Mouse (Mus musculus): ENCODE results near the gene Gm28048. TPM values are rescaled to one million over a fixed set of nuclear protein-coding genes. Genes with fewer than 3 reads are reported as not detected.

Gene Gm28048
- polyA plus RNA-seq, 1 experiment from 2014 or later: 15.8 TPM

DNA sequence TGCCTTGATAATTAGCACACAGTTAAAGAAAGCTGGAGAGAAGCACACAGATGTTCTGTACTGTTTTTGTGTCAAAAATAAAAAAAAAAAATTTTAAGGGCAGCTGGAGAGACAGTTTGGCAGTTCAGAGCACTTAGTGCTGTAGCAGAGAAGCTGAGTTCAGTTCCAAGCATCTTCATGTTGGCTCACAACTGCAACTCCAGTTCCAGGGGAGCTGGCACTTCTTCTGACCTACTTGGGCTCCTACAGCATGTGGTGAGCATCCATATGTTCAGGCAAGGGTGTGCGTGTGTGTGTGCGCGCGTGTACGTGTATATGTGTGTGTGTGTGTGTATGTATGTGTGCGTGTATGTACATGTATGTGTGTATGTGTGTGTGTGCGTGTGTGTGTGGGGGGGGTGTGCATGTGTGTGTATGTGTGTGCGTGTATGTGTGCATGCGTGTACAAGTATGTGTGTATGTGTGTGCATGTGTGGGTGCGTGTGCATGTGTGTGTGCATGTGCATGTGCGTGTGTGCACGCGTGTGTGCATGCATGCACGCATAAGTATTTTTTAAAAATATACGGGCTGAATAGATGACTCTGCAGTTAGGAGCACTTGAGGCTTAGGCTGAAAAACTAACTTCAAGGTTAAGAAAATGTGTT lies 152.8 kb downstream of the Gm28048 start:
- H3K4me1 ChIP-seq (replicated peaks; ENCODE audit: control insufficient read depth, insufficient read depth, low read length): no peaks in the 10 kb centered on the region
- no peaks in the 10 kb centered on the region for H3K27me3 ChIP-seq (replicated peaks; ENCODE audit: control insufficient read depth, insufficient read depth, low read length)
- no peak for ATAC-seq
- H3K9me3 ChIP-seq (ENCODE audit: control insufficient read depth): no peaks in the 10 kb centered on the region
- H3K36me3 ChIP-seq (ENCODE audit: control insufficient read depth, insufficient read depth): peaks cover 13% of the 10 kb centered on the region
- no peak overlapping the region for H3K27ac ChIP-seq (ENCODE audit: low read depth, low read length)
- WGBS: 96% methylated on average over 15 of the region's 15 CpGs
- H3K4me3 ChIP-seq (ENCODE audit: low read depth, low read length): no peak overlapping the region
- no peak overlapping the region for H3K4me2 ChIP-seq (replicated peaks; ENCODE audit: low read depth)
- no peak overlapping the region for H3K9ac ChIP-seq (ENCODE audit: low read depth, low read length)
- TF ChIP-seq CTCF (IDR thresholded peaks at IDR 0.05; ENCODE audit: low read depth): no peak

DNA sequence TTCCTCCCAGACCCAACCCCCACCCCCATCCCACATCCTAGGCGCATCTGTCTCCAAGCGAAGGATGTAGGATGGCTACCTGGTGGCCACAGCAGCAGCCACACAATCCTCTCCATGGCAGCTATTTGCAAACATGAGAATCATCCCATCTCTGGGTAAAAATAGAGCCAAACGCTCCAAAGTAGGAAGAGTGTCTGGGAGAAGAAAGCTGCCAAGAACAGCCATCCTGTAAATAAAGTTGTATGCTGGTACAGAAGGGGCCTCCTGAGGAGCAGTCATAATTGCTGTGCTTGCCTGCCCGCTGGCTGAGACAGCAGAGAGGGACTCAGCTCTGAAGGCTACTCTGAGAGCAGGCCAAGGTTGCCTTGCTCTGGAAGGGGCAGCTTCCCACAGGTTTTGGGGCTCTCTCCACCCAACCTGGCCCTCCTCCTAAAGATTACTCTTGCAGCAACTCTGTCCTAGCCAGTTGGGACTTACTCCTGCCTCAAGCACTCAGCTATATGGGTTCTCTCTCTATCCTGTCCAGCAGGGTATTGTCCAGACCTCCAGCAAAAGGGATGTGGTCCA lies 154.3 kb downstream of the Gm28048 start:
- H3K9me3 ChIP-seq (ENCODE audit: control insufficient read depth): no peaks in the 10 kb centered on the region
- H3K27me3 ChIP-seq (replicated peaks; ENCODE audit: control insufficient read depth, insufficient read depth, low read length): no peaks in the 10 kb centered on the region
- H3K4me3 ChIP-seq (ENCODE audit: low read depth, low read length): no peak overlapping the region
- no peak for TF ChIP-seq CTCF (IDR thresholded peaks at IDR 0.05; ENCODE audit: low read depth)
- WGBS: 82% methylated on average over 4 of the region's 4 CpGs
- ATAC-seq: no peak
- no peak overlapping the region for H3K27ac ChIP-seq (ENCODE audit: low read depth, low read length)
- H3K9ac ChIP-seq (ENCODE audit: low read depth, low read length): no peak overlapping the region
- H3K4me1 ChIP-seq (replicated peaks; ENCODE audit: control insufficient read depth, insufficient read depth, low read length): no peaks in the 10 kb centered on the region
- no peak overlapping the region for H3K4me2 ChIP-seq (replicated peaks; ENCODE audit: low read depth)
- H3K36me3 ChIP-seq (ENCODE audit: control insufficient read depth, insufficient read depth): 0 out of 2 replicates have a peak, but pooled peaks cover 3% of the 10 kb centered on the region

DNA sequence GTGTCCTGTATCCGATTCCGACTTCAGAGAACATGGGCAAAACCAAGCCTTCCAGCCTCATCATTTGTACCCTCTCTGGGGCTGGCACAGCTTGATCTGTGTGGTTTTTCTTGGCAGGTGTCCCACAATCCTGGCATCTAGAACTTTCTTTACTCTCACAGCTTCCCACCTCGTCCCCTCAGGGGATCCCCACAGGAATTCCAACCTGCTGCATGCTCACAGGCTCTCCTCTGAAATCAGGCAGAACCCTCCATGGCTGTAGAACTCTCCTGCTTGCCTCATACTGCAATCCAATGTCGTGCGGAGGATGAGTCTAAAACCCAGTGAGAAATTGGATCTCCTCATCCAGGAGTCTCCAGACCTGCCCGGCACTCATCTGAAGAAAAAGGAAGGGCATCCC lies 155.2 kb downstream of the Gm28048 start:
- Histone ChIP-seq H3K36me3 (ENCODE audit: control insufficient read depth, insufficient read depth) (no peaks in the 10 kb centered on the region), H3K27ac (ENCODE audit: low read depth, low read length) (no peak overlapping the region), H3K4me3 (ENCODE audit: low read depth, low read length) (no peak overlapping the region), H3K9ac (ENCODE audit: low read depth, low read length) (no peak overlapping the region), H3K4me1 (replicated peaks; ENCODE audit: control insufficient read depth, insufficient read depth, low read length) (no peaks in the 10 kb centered on the region), H3K9me3 (ENCODE audit: control insufficient read depth) (no peaks in the 10 kb centered on the region), H3K27me3 (replicated peaks; ENCODE audit: control insufficient read depth, insufficient read depth, low read length) (no peaks in the 10 kb centered on the region), H3K4me2 (replicated peaks; ENCODE audit: low read depth) (no peak overlapping the region)
- no peak for ATAC-seq
- 96% methylated on average over 6 of the region's 6 CpGs for WGBS
- TF ChIP-seq CTCF (IDR thresholded peaks at IDR 0.05; ENCODE audit: low read depth): no peak

DNA sequence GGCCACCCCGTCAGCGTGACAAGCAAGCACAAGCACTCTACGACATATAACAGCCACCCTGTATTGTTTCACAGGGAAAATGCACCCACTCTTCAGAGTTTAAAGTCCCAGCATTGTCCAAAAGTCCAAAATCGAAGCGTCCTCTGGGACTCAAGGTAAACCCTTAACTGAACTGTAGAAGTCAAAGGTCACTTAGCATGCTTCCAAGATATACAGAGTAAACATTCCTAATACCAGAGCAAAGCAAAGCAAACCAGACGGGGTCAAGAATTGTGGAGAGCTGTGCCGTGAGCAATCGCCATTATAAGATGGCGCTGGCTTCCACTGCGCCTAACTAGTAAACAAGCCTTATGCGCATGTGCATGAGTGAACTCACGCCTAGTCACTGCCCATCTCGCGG lies 155.8 kb downstream of the Gm28048 start:
- Histone ChIP-seq H3K4me1 (replicated peaks; ENCODE audit: control insufficient read depth, insufficient read depth, low read length) (no peaks in the 10 kb centered on the region), H3K27me3 (replicated peaks; ENCODE audit: control insufficient read depth, insufficient read depth, low read length) (no peaks in the 10 kb centered on the region), H3K4me2 (replicated peaks; ENCODE audit: low read depth) (no peak overlapping the region), H3K4me3 (ENCODE audit: low read depth, low read length) (no peak overlapping the region), H3K9ac (ENCODE audit: low read depth, low read length) (no peak overlapping the region), H3K9me3 (ENCODE audit: control insufficient read depth) (no peaks in the 10 kb centered on the region), H3K36me3 (ENCODE audit: control insufficient read depth, insufficient read depth) (no peaks in the 10 kb centered on the region), H3K27ac (ENCODE audit: low read depth, low read length) (no peak overlapping the region)
- no peak for ATAC-seq
- no peak for TF ChIP-seq CTCF (IDR thresholded peaks at IDR 0.05; ENCODE audit: low read depth)
- 83% methylated on average over 14 of the region's 14 CpGs for WGBS

DNA sequence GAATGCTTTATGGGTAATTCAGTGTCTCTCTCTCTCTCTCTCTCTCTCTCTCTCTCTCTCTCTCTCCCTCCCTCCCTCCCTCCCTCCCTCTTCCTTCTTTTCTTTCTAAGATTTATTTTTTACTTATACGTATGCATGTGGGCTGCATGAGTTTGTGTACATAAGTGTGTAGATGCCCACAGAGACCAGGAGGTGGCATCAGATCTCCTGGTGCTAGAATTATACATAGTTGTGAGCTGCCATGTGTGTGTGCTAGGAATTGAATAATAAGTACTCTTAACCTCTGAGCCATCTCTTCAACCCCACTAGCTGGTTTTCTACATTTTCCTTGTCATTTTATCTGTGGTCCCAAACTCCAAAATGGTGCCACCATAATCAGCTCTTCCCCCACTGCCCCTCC lies 156.3 kb downstream of the Gm28048 start:
- no peak overlapping the region for H3K27ac ChIP-seq (ENCODE audit: low read depth, low read length)
- no peaks in the 10 kb centered on the region for H3K9me3 ChIP-seq (ENCODE audit: control insufficient read depth)
- H3K9ac ChIP-seq (ENCODE audit: low read depth, low read length): no peak overlapping the region
- no peaks in the 10 kb centered on the region for H3K4me1 ChIP-seq (replicated peaks; ENCODE audit: control insufficient read depth, insufficient read depth, low read length)
- H3K4me3 ChIP-seq (ENCODE audit: low read depth, low read length): no peak overlapping the region
- no peaks in the 10 kb centered on the region for H3K36me3 ChIP-seq (ENCODE audit: control insufficient read depth, insufficient read depth)
- no peak for ATAC-seq
- TF ChIP-seq CTCF (IDR thresholded peaks at IDR 0.05; ENCODE audit: low read depth): peak; percentile 19; the same call in 1 of the 2 replicates
- H3K4me2 ChIP-seq (replicated peaks; ENCODE audit: low read depth): no peak overlapping the region
- 91% methylated on average over 1 of the region's 1 CpGs for WGBS
- no peaks in the 10 kb centered on the region for H3K27me3 ChIP-seq (replicated peaks; ENCODE audit: control insufficient read depth, insufficient read depth, low read length)

DNA sequence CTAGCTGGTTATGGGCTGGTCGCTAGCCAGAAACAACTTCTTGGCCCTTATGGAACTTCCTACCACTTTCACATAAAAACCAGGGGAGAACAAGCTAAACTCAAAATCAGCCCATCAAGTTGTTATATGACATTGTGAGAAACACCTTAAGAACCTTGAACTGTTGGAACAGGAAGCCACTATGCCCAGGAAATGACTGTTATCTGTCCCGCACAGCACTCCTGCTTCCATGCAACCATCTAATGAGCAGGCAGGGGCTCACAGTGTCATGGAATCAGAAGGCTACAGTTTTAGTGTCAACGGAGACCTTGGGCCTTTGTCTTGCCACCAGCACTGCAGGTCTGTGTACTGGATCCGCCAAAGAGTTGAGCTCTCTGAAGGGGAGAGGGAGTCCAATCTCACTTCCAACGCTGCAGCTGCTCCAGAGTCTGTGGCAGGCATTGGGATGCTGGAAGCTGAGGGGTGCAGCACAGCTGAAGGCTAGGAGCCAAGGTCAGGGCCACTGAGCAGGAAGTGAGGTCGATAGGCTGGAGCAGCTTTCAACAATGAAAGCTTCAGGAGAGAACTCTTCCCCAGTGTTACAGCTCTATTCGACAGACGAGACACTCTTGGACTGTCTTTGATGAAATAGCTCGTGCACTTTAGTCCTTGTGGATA lies 157.7 kb downstream of the Gm28048 start:
- TF ChIP-seq CTCF (IDR thresholded peaks at IDR 0.05; ENCODE audit: low read depth): no peak
- Histone ChIP-seq H3K9ac (ENCODE audit: low read depth, low read length) (no peak overlapping the region), H3K9me3 (ENCODE audit: control insufficient read depth) (no peaks in the 10 kb centered on the region), H3K36me3 (ENCODE audit: control insufficient read depth, insufficient read depth) (no peaks in the 10 kb centered on the region), H3K4me2 (replicated peaks; ENCODE audit: low read depth) (no peak overlapping the region), H3K4me1 (replicated peaks; ENCODE audit: control insufficient read depth, insufficient read depth, low read length) (no peaks in the 10 kb centered on the region), H3K4me3 (ENCODE audit: low read depth, low read length) (no peak overlapping the region), H3K27ac (ENCODE audit: low read depth, low read length) (no peak overlapping the region), H3K27me3 (replicated peaks; ENCODE audit: control insufficient read depth, insufficient read depth, low read length) (no peaks in the 10 kb centered on the region)
- no peak for ATAC-seq
- WGBS: 72% methylated on average over 9 of the region's 9 CpGs

All from intestine, postnatal 0 days (tissue).